Mouse (Mus musculus) G1E (cell line): ENCODE data around the gene Mpig6b.

Source experiments
- CTCF ChIP-seq: IDR thresholded peaks from 2 replicates; pipeline ENCODE4 v1.5.1; 2012; ENCODE audit warnings: low read depth, low read length, inconsistent platforms, mixed read lengths
- GATA1 ChIP-seq: IDR thresholded peaks from 2 replicates; pipeline ENCODE4 v1.6.1; 2012; ENCODE audit warnings: borderline replicate concordance, low read length, inconsistent platforms, mixed read lengths

DNA sequence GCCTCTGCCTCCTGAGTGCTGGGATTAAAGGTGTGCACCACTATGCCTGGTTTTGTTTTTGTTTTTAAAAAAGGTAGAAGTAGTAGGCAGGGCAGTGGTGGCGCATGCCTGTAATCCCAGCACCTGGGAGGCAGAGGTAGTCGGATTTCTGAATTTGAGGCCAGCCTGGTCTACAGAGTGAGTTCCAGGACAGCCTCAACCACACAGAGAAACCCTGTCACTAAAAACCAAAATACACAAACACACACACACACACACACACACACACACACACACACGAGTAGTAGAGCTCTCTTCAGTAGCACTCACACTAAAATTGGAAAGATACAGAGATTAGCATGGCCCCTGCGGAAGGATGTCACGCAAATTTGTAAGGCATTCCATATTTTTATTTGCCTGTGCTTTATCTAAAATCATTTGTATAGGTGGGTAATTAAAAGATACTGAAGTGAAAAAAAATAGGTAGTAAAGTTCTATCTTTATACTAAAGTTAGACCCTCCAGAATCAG is 17.0 kb downstream of the Mpig6b start:
- TF ChIP-seq CTCF (no peak), GATA1 (no peak)
